Mouse (Mus musculus) embryonic facial prominence, embryonic 15.5 days (tissue): ENCODE measurements around the gene Creb3l1. TPM values are rescaled to one million over a fixed set of nuclear protein-coding genes. Genes with fewer than 3 reads are reported as not detected.

Experiments
- ATAC-seq: fragments of 200-750 bp; cut with Nextera tagmentation; 2 replicates; pipeline ENCODE4 v1.8.0; 2017; ENCODE audit warnings: low read depth, moderate TSS enrichment; ENCODE audit not compliant: insufficient number of reproducible peaks, low FRiP score, low TSS enrichment
- H3K27ac ChIP-seq: fragments of 300-500 bp; sonication (generic); replicated peaks from 2 replicates; pipeline ENCODE4 v1.5.1; 2015; ENCODE audit warnings: mild to moderate bottlenecking, inconsistent platforms
- H3K27me3 ChIP-seq: fragments of 300-500 bp; sonication (generic); 2 replicates; pipeline ENCODE4 v1.6.1; 2015; ENCODE audit warnings: inconsistent platforms
- H3K36me3 ChIP-seq: fragments of 300-500 bp; sonication (generic); 2 replicates; pipeline ENCODE4 v1.6.1; 2015; ENCODE audit warnings: mild to moderate bottlenecking, inconsistent platforms
- H3K4me1 ChIP-seq: fragments of 300-500 bp; sonication (generic); 2 replicates; pipeline ENCODE4 v1.6.1; 2015; ENCODE audit warnings: inconsistent platforms
- H3K4me2 ChIP-seq: fragments of 300-500 bp; sonication (generic); replicated peaks from 2 replicates; pipeline ENCODE4 v1.6.1; 2015; ENCODE audit warnings: mild to moderate bottlenecking, inconsistent platforms
- H3K4me3 ChIP-seq: fragments of 300-500 bp; sonication (generic); replicated peaks from 2 replicates; pipeline ENCODE4 v1.5.1; 2015; ENCODE audit warnings: mild to moderate bottlenecking, inconsistent platforms
- H3K9ac ChIP-seq: fragments of 300-500 bp; sonication (generic); 2 replicates; pipeline ENCODE4 v1.6.1; 2015; ENCODE audit warnings: inconsistent platforms
- H3K9me3 ChIP-seq: fragments of 300-500 bp; sonication (generic); replicated peaks from 2 replicates; pipeline ENCODE4 v1.6.1; 2016; ENCODE audit warnings: inconsistent platforms
- WGBS: fragments of 180-500 bp; shearing (Covaris S2); methylation state at CpG from one replicate; pipeline ENCODE4 v1.1.7; 2015; 5-methylcytosine and 5-hydroxymethylcytosine counted together
- polyA plus RNA-seq: library from polyadenylated mRNA; unstranded; fragments of >200 nt; fragmentation: Nextera tagmentation; extraction: Ambion mirVana; gene quantifications from 2 replicates; pipeline ENCODE4 v1.2.1, GENCODE M21; 2015

Gene Creb3l1
- polyA plus RNA-seq, 1 experiment from 2014 or later: 44.3 TPM

- 73% methylated on average over 4 of the region's 4 CpGs for WGBS
Observed at GRCm38 (mm10) chr2:91977960-91978359, 46.3 kb downstream of the Creb3l1 start.

GRCm38 (mm10) chr2:91975581-91976541 is 48.4 kb downstream of the Creb3l1 start, which contains the start of gene Dgkz:
Gene Dgkz, minus strand, starts transcription at chr2:91975864.
- 1% methylated on average over 79 of the region's 79 CpGs for WGBS
- Histone ChIP-seq H3K27me3 (peaks cover 37% of the 10 kb centered on the region), H3K27ac (no peak within 1 kb of the TSS), H3K4me3 (peak within 1 kb of the TSS; percentile 42), H3K9ac (no peak within 1 kb of the TSS), H3K9me3 (no peaks in the 10 kb centered on the region), H3K4me2 (peak within 1 kb of the TSS; percentile 71), H3K36me3 (no peaks in the 10 kb centered on the region), H3K4me1 (peaks cover 40% of the 10 kb centered on the region)
- ATAC-seq: no peak; the same call in 1 of the 2 replicates

More at GRCm38 (mm10) chr2:91977960-91978359, 46.3 kb downstream of the Creb3l1 start:
- Histone ChIP-seq H3K9ac (no peak overlapping the region), H3K4me2 (no peak overlapping the region), H3K4me3 (no peak overlapping the region), H3K27ac (peak overlapping the region; percentile 30; the same call in 1 of the 2 replicates), H3K27me3 (peaks cover 37% of the 10 kb centered on the region), H3K9me3 (no peaks in the 10 kb centered on the region), H3K36me3 (peaks cover 5% of the 10 kb centered on the region; the same call in 1 of the 2 replicates), H3K4me1 (peaks cover 24% of the 10 kb centered on the region)
- no peak for ATAC-seq

- Histone ChIP-seq H3K4me3 (no peak overlapping the region), H3K9me3 (no peaks in the 10 kb centered on the region), H3K27me3 (peaks cover 37% of the 10 kb centered on the region), H3K4me1 (peaks cover 35% of the 10 kb centered on the region), H3K27ac (no peak overlapping the region), H3K4me2 (no peak overlapping the region), H3K9ac (no peak overlapping the region), H3K36me3 (no peaks in the 10 kb centered on the region)
- WGBS: 39% methylated on average over 7 of the region's 7 CpGs
- no peak for ATAC-seq
Observed at GRCm38 (mm10) chr2:91973416-91974135, 50.7 kb downstream of the Creb3l1 start.

- no peak for ATAC-seq
- H3K4me3 ChIP-seq: no peak overlapping the region
- no peak overlapping the region for H3K4me2 ChIP-seq
- H3K27ac ChIP-seq: peak overlapping the region; percentile 84
- WGBS: 32% methylated on average over 13 of the region's 13 CpGs
- H3K9me3 ChIP-seq: no peaks in the 10 kb centered on the region
- H3K9ac ChIP-seq: no peak overlapping the region
- H3K36me3 ChIP-seq: no peaks in the 10 kb centered on the region
- peaks cover 33% of the 10 kb centered on the region for H3K27me3 ChIP-seq
- peaks cover 36% of the 10 kb centered on the region for H3K4me1 ChIP-seq
Observed at GRCm38 (mm10) chr2:91972121-91972566, 52.2 kb downstream of the Creb3l1 start.

- Histone ChIP-seq H3K4me3 (no peak overlapping the region; the same call in 1 of the 2 replicates), H3K27me3 (peaks cover 26% of the 10 kb centered on the region), H3K4me1 (peaks cover 36% of the 10 kb centered on the region), H3K36me3 (no peaks in the 10 kb centered on the region), H3K27ac (peak overlapping the region; percentile 84), H3K9ac (0 out of 2 replicates have a peak overlapping the region, but pooled peaks have one; percentile 12), H3K4me2 (peak overlapping the region; percentile 40), H3K9me3 (no peaks in the 10 kb centered on the region)
- WGBS: 16% methylated on average over 21 of the region's 21 CpGs
- peak; percentile 39; the same call in 1 of the 2 replicates for ATAC-seq
Observed at GRCm38 (mm10) chr2:91971231-91972097, 52.8 kb downstream of the Creb3l1 start.

GRCm38 (mm10) chr2:91967962-91968361 is 56.3 kb downstream of the Creb3l1 start:
- H3K27ac ChIP-seq: peak overlapping the region; percentile 48; the same call in 1 of the 2 replicates
- H3K4me2 ChIP-seq: no peak overlapping the region
- H3K4me1 ChIP-seq: peaks cover 35% of the 10 kb centered on the region
- WGBS: 53% methylated on average over 11 of the region's 11 CpGs
- no peaks in the 10 kb centered on the region for H3K9me3 ChIP-seq
- no peaks in the 10 kb centered on the region for H3K27me3 ChIP-seq
- no peaks in the 10 kb centered on the region for H3K36me3 ChIP-seq
- ATAC-seq: no peak
- H3K9ac ChIP-seq: no peak overlapping the region
- H3K4me3 ChIP-seq: no peak overlapping the region

- Histone ChIP-seq H3K4me1 (peaks cover 38% of the 10 kb centered on the region), H3K4me3 (no peak overlapping the region), H3K36me3 (no peaks in the 10 kb centered on the region), H3K9me3 (no peaks in the 10 kb centered on the region), H3K4me2 (no peak overlapping the region), H3K9ac (no peak overlapping the region), H3K27ac (no peak overlapping the region), H3K27me3 (no peaks in the 10 kb centered on the region)
- no peak for ATAC-seq
- 85% methylated on average over 5 of the region's 5 CpGs for WGBS
Observed at GRCm38 (mm10) chr2:91966367-91966766, 57.9 kb downstream of the Creb3l1 start.

- Histone ChIP-seq H3K27ac (peak overlapping the region; percentile 86), H3K4me1 (peaks cover 35% of the 10 kb centered on the region), H3K36me3 (no peaks in the 10 kb centered on the region), H3K4me2 (peak overlapping the region; percentile 85), H3K27me3 (no peaks in the 10 kb centered on the region), H3K9ac (peak overlapping the region; percentile 28; the same call in 1 of the 2 replicates), H3K4me3 (peak overlapping the region; percentile 84), H3K9me3 (no peaks in the 10 kb centered on the region)
- no peak for ATAC-seq
- WGBS: 16% methylated on average over 20 of the region's 20 CpGs
Observed at GRCm38 (mm10) chr2:91965417-91965816, 58.9 kb downstream of the Creb3l1 start.

- H3K9ac ChIP-seq: peak overlapping the region; percentile 28; the same call in 1 of the 2 replicates
- H3K36me3 ChIP-seq: 0 out of 2 replicates have a peak, but pooled peaks cover 4% of the 10 kb centered on the region
- peak overlapping the region; percentile 86 for H3K27ac ChIP-seq
- ATAC-seq: no peak
- peak overlapping the region; percentile 84 for H3K4me3 ChIP-seq
- H3K4me1 ChIP-seq: peaks cover 41% of the 10 kb centered on the region
- H3K4me2 ChIP-seq: peak overlapping the region; percentile 85
- no peaks in the 10 kb centered on the region for H3K27me3 ChIP-seq
- WGBS: 53% methylated on average over 3 of the region's 3 CpGs
- H3K9me3 ChIP-seq: no peaks in the 10 kb centered on the region
Observed at GRCm38 (mm10) chr2:91964610-91965204, 59.6 kb downstream of the Creb3l1 start.

- H3K4me3 ChIP-seq: peak overlapping the region; percentile 84
- peaks cover 52% of the 10 kb centered on the region for H3K4me1 ChIP-seq
- peak overlapping the region; percentile 85 for H3K4me2 ChIP-seq
- H3K27me3 ChIP-seq: no peaks in the 10 kb centered on the region
- 0 out of 2 replicates have a peak, but pooled peaks cover 4% of the 10 kb centered on the region for H3K36me3 ChIP-seq
- ATAC-seq: peak; percentile 92
- peak overlapping the region; percentile 93 for H3K9ac ChIP-seq
- H3K27ac ChIP-seq: peak overlapping the region; percentile 86
- H3K9me3 ChIP-seq: no peaks in the 10 kb centered on the region
- 0% methylated on average over 48 of the region's 57 CpGs for WGBS
Observed at GRCm38 (mm10) chr2:91963443-91963932, 60.8 kb downstream of the Creb3l1 start.
